Mouse (Mus musculus): ENCODE measurements around the gene Obp2a.
"Not testable (repeated sequence)": the region's sequence is repeated elsewhere in the genome, so short reads cannot be mapped to it uniquely, and the experiment has no call there.

The Obp2a gene

GRCm38 (mm10) chr2:25699743-25700142 lies at the start of gene Obp2a:
Gene Obp2a (plus strand): TSS chr2:25700043.
- DNase-seq: not testable (repeated sequence)

- DNase-seq: no peak
Observed at GRCm38 (mm10) chr2:25652902-25653301, 46.9 kb upstream of the Obp2a start, which contains the start of gene Lcn8. Gene Lcn8 (plus strand): TSS chr2:25653120.

GRCm38 (mm10) chr2:25654502-25654901 lies 45.3 kb upstream of the Obp2a start:
- no peak for DNase-seq

GRCm38 (mm10) chr2:25656691-25657090 lies 43.2 kb upstream of the Obp2a start:
- no peak for DNase-seq

GRCm38 (mm10) chr2:25657246-25657645 lies 42.6 kb upstream of the Obp2a start:
- DNase-seq: no peak

- no peak for DNase-seq
Observed at GRCm38 (mm10) chr2:25657652-25658051, 42.2 kb upstream of the Obp2a start, which contains the start of gene Lcn5. Gene Lcn5 (plus strand): TSS chr2:25657952.

GRCm38 (mm10) chr2:25660279-25660678 lies 39.6 kb upstream of the Obp2a start:
- DNase-seq: no peak

- DNase-seq: no peak
Observed at GRCm38 (mm10) chr2:25661245-25661970, 38.4 kb upstream of the Obp2a start.

- DNase-seq: peak; percentile 46
Observed at GRCm38 (mm10) chr2:25663511-25663910, 36.3 kb upstream of the Obp2a start.

GRCm38 (mm10) chr2:25664125-25664524 lies 35.7 kb upstream of the Obp2a start:
- DNase-seq: no peak

GRCm38 (mm10) chr2:25666516-25666915 lies 33.3 kb upstream of the Obp2a start:
- DNase-seq: no peak

GRCm38 (mm10) chr2:25676486-25676885 lies 23.4 kb upstream of the Obp2a start, which contains the start of gene Lcn6:
Gene Lcn6 (plus strand): TSS chr2:25676786.
- no peak for DNase-seq

- no peak for DNase-seq
Observed at GRCm38 (mm10) chr2:25679559-25679958, 20.3 kb upstream of the Obp2a start.

- DNase-seq: no peak
Observed at GRCm38 (mm10) chr2:25682426-25682825, 17.4 kb upstream of the Obp2a start, which contains the start of gene Lcn10. Gene Lcn10 (plus strand): TSS chr2:25682726.

GRCm38 (mm10) chr2:25686941-25687340 lies 12.9 kb upstream of the Obp2a start:
- DNase-seq: no peak

- DNase-seq: peak; percentile 61
Observed at GRCm38 (mm10) chr2:25694605-25695004, 5.2 kb upstream of the Obp2a start.

- no peak for DNase-seq
Observed at GRCm38 (mm10) chr2:25696951-25697350, 2.9 kb upstream of the Obp2a start.

- DNase-seq: no peak
Observed at GRCm38 (mm10) chr2:25698696-25699095, 1.1 kb upstream of the Obp2a start.

GRCm38 (mm10) chr2:25701001-25701400 lies 1.2 kb downstream of the Obp2a start:
- DNase-seq: no peak

GRCm38 (mm10) chr2:25703706-25704105 lies 3.9 kb downstream of the Obp2a start:
- DNase-seq: no peak

GRCm38 (mm10) chr2:25706643-25707481 lies 7.0 kb downstream of the Obp2a start, which contains the start of gene Bmyc:
Gene Bmyc (plus strand): TSS chr2:25706739.
- peak; percentile 73 for DNase-seq

GRCm38 (mm10) chr2:25708121-25708520 lies 8.3 kb downstream of the Obp2a start:
- peak; percentile 16 for DNase-seq

- not testable (repeated sequence) for DNase-seq
Observed at GRCm38 (mm10) chr2:25709056-25709455, 9.2 kb downstream of the Obp2a start.

- DNase-seq: not testable (repeated sequence)
Observed at GRCm38 (mm10) chr2:25709791-25710190, 9.9 kb downstream of the Obp2a start.
